Mouse (Mus musculus): ENCODE results near the gene Arhgef26. TPM values are rescaled to one million over a fixed set of nuclear protein-coding genes. Genes with fewer than 3 reads are reported as not detected.

The Arhgef26 gene
- total and polyA plus RNA-seq, 2 experiments from 2014 or later = 1.9 to 7.5 TPM

DNA sequence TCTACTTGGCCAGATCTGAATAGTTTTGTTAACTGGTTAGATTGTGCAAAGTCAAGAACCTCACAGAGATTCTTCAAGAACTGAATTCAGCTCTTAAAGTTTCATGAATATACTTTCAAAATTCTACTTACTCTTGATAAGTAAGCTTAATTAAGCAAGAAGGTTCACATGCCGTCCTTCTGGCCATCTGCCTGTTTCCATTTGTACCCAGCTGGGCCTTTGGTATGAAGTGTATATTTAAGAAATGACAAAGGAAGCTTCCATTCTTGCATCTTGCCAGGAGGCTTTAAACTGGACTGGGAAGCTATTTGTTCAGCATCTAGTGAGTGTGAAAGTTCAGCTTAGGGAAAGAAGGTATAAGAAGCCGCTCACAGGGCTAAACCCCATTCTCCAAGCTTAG is 34.7 kb downstream of the Arhgef26 start:
- Histone ChIP-seq H3K9me3 (replicated peaks; ENCODE audit: control insufficient read depth, low read length) (no peaks in the 10 kb centered on the region), H3K27ac (ENCODE audit: low read depth) (no peak overlapping the region), H3K27me3 (ENCODE audit: control insufficient read depth, insufficient read depth, low read length) (no peaks in the 10 kb centered on the region), H3K4me2 (ENCODE audit: low read depth, low read length) (no peak overlapping the region), H3K4me3 (ENCODE audit: low read depth, low read length) (no peak overlapping the region), H3K9ac (replicated peaks; ENCODE audit: low read depth, low read length) (no peak overlapping the region), H3K36me3 (replicated peaks; ENCODE audit: control insufficient read depth, insufficient read depth, low read length) (no peaks in the 10 kb centered on the region), H3K4me1 (ENCODE audit: control insufficient read depth, insufficient read depth) (peaks cover 9% of the 10 kb centered on the region; the same call in 1 of the 2 replicates)
- no peak for TF ChIP-seq CTCF (IDR thresholded peaks at IDR 0.05; ENCODE audit: low read depth)
- no peak for TF ChIP-seq EP300 (IDR thresholded peaks at IDR 0.05; ENCODE audit: low read depth)
- DNase-seq (ENCODE audit: low spot score) (no peak), ATAC-seq (ENCODE audit: insufficient read depth, low read depth) (no peak)
- 69% methylated on average over 2 of the region's 2 CpGs for WGBS

DNA sequence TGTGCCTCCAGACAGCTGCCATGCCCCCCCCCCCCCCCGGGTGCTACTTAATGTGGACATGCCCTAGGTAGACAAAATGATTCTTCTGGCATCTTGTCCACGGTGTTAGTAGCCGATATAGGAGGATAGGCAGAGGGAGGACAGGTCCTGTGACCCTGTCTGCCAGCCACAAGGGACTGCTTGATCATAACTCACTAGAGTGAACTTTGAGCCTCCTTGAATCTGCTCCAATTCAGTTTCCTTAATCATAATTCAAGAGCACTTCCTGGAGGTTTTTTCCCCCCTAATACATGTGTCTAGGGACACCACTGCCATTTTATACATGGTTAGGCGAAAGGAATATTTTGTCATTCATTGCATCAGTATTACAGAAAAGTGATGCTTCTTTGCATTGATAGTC is 36.2 kb downstream of the Arhgef26 start:
- H3K27me3 ChIP-seq (ENCODE audit: control insufficient read depth, insufficient read depth, low read length) = no peaks in the 10 kb centered on the region
- no peak overlapping the region for H3K4me3 ChIP-seq (ENCODE audit: low read depth, low read length)
- 57% methylated on average over 4 of the region's 4 CpGs for WGBS
- peaks cover 9% of the 10 kb centered on the region; the same call in 1 of the 2 replicates for H3K4me1 ChIP-seq (ENCODE audit: control insufficient read depth, insufficient read depth)
- no peak overlapping the region for H3K9ac ChIP-seq (replicated peaks; ENCODE audit: low read depth, low read length)
- peak overlapping the region; percentile 20; the same call in 1 of the 2 replicates for H3K27ac ChIP-seq (ENCODE audit: low read depth)
- H3K9me3 ChIP-seq (replicated peaks; ENCODE audit: control insufficient read depth, low read length) = no peaks in the 10 kb centered on the region
- no peak for DNase-seq (ENCODE audit: low spot score)
- TF ChIP-seq EP300 (IDR thresholded peaks at IDR 0.05; ENCODE audit: low read depth) = no peak
- no peak for TF ChIP-seq CTCF (IDR thresholded peaks at IDR 0.05; ENCODE audit: low read depth)
- no peak for ATAC-seq (ENCODE audit: insufficient read depth, low read depth)
- H3K36me3 ChIP-seq (replicated peaks; ENCODE audit: control insufficient read depth, insufficient read depth, low read length) = no peaks in the 10 kb centered on the region
- no peak overlapping the region for H3K4me2 ChIP-seq (ENCODE audit: low read depth, low read length)

- no peak for ATAC-seq (ENCODE audit: insufficient read depth, low read depth)
These were observed 36.7 kb downstream of the Arhgef26 start for GRCm38 (mm10) chr3:62374831-62375230.

GRCm38 (mm10) chr3:62376719-62377118 is 38.6 kb downstream of the Arhgef26 start:
- Histone ChIP-seq H3K4me1 (ENCODE audit: control insufficient read depth, insufficient read depth) (peaks cover 9% of the 10 kb centered on the region; the same call in 1 of the 2 replicates), H3K4me2 (ENCODE audit: low read depth, low read length) (no peak overlapping the region), H3K27ac (ENCODE audit: low read depth) (no peak overlapping the region), H3K9ac (replicated peaks; ENCODE audit: low read depth, low read length) (no peak overlapping the region), H3K27me3 (ENCODE audit: control insufficient read depth, insufficient read depth, low read length) (no peaks in the 10 kb centered on the region), H3K9me3 (replicated peaks; ENCODE audit: control insufficient read depth, low read length) (no peaks in the 10 kb centered on the region), H3K36me3 (replicated peaks; ENCODE audit: control insufficient read depth, insufficient read depth, low read length) (no peaks in the 10 kb centered on the region), H3K4me3 (ENCODE audit: low read depth, low read length) (no peak overlapping the region)
- DNase-seq (ENCODE audit: low spot score) (no peak), ATAC-seq (ENCODE audit: insufficient read depth, low read depth) (no peak)
- WGBS = 84% methylated on average over 2 of the region's 2 CpGs
- TF ChIP-seq EP300 (IDR thresholded peaks at IDR 0.05; ENCODE audit: low read depth) = no peak
- TF ChIP-seq CTCF (IDR thresholded peaks at IDR 0.05; ENCODE audit: low read depth) = no peak

More at GRCm38 (mm10) chr3:62374831-62375230, 36.7 kb downstream of the Arhgef26 start:
- Histone ChIP-seq H3K4me3 (ENCODE audit: low read depth, low read length) (no peak overlapping the region), H3K27ac (ENCODE audit: low read depth) (peak overlapping the region; percentile 20; the same call in 1 of the 2 replicates), H3K9ac (replicated peaks; ENCODE audit: low read depth, low read length) (no peak overlapping the region), H3K4me1 (ENCODE audit: control insufficient read depth, insufficient read depth) (peaks cover 9% of the 10 kb centered on the region; the same call in 1 of the 2 replicates), H3K4me2 (ENCODE audit: low read depth, low read length) (no peak overlapping the region), H3K9me3 (replicated peaks; ENCODE audit: control insufficient read depth, low read length) (no peaks in the 10 kb centered on the region), H3K27me3 (ENCODE audit: control insufficient read depth, insufficient read depth, low read length) (no peaks in the 10 kb centered on the region), H3K36me3 (replicated peaks; ENCODE audit: control insufficient read depth, insufficient read depth, low read length) (no peaks in the 10 kb centered on the region)
- WGBS = 23% methylated on average over 6 of the region's 6 CpGs
- no peak for DNase-seq (ENCODE audit: low spot score)
- no peak for TF ChIP-seq EP300 (IDR thresholded peaks at IDR 0.05; ENCODE audit: low read depth)
- no peak for TF ChIP-seq CTCF (IDR thresholded peaks at IDR 0.05; ENCODE audit: low read depth)

DNA sequence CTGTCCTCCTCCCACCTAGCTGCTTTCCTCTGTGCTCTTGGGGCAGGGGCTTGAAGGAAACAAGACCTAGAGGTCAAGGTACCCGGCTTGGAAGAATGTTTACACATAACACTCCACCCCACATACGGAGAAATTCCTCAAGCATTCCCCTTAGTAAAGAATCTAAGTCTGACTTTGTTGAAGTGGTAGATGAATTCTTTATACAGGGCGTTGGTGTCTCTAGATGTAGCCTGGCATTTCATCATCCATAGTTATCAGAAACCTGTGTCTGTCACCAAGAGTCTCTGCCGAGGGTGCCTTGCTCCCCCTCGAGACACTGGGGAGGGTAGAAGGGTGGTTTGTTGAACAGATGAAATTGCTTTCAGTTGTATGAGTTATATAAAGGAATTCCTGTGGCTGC is 41.8 kb downstream of the Arhgef26 start:
- Histone ChIP-seq H3K36me3 (replicated peaks; ENCODE audit: control insufficient read depth, insufficient read depth, low read length) (no peaks in the 10 kb centered on the region), H3K9ac (replicated peaks; ENCODE audit: low read depth, low read length) (no peak overlapping the region), H3K9me3 (replicated peaks; ENCODE audit: control insufficient read depth, low read length) (no peaks in the 10 kb centered on the region), H3K27me3 (ENCODE audit: control insufficient read depth, insufficient read depth, low read length) (no peaks in the 10 kb centered on the region), H3K4me2 (ENCODE audit: low read depth, low read length) (no peak overlapping the region), H3K4me1 (ENCODE audit: control insufficient read depth, insufficient read depth) (peaks cover 7% of the 10 kb centered on the region; the same call in 1 of the 2 replicates), H3K27ac (ENCODE audit: low read depth) (no peak overlapping the region), H3K4me3 (ENCODE audit: low read depth, low read length) (no peak overlapping the region)
- 36% methylated on average over 5 of the region's 5 CpGs for WGBS
- ATAC-seq (ENCODE audit: insufficient read depth, low read depth) (no peak), DNase-seq (ENCODE audit: low spot score) (no peak)
- TF ChIP-seq CTCF (IDR thresholded peaks at IDR 0.05; ENCODE audit: low read depth) = no peak
- no peak for TF ChIP-seq EP300 (IDR thresholded peaks at IDR 0.05; ENCODE audit: low read depth)

- WGBS = 83% methylated on average over 3 of the region's 3 CpGs
- H3K27ac ChIP-seq (ENCODE audit: low read depth) = no peak overlapping the region
- DNase-seq (ENCODE audit: low spot score) (no peak), ATAC-seq (ENCODE audit: insufficient read depth, low read depth) (no peak)
- H3K9ac ChIP-seq (replicated peaks; ENCODE audit: low read depth, low read length) = no peak overlapping the region
- no peak overlapping the region for H3K4me3 ChIP-seq (ENCODE audit: low read depth, low read length)
- no peak overlapping the region for H3K4me2 ChIP-seq (ENCODE audit: low read depth, low read length)
- H3K27me3 ChIP-seq (ENCODE audit: control insufficient read depth, insufficient read depth, low read length) = no peaks in the 10 kb centered on the region
- no peaks in the 10 kb centered on the region for H3K36me3 ChIP-seq (replicated peaks; ENCODE audit: control insufficient read depth, insufficient read depth, low read length)
- TF ChIP-seq EP300 (IDR thresholded peaks at IDR 0.05; ENCODE audit: low read depth) = no peak
- no peak for TF ChIP-seq CTCF (IDR thresholded peaks at IDR 0.05; ENCODE audit: low read depth)
- H3K9me3 ChIP-seq (replicated peaks; ENCODE audit: control insufficient read depth, low read length) = no peaks in the 10 kb centered on the region
- H3K4me1 ChIP-seq (ENCODE audit: control insufficient read depth, insufficient read depth) = peaks cover 2% of the 10 kb centered on the region; the same call in 1 of the 2 replicates
These were observed 42.3 kb downstream of the Arhgef26 start for GRCm38 (mm10) chr3:62380420-62380819.
